Mouse (Mus musculus): Measurements from ENCODE around the gene Gng2. TPM values are rescaled to one million over a fixed set of nuclear protein-coding genes. Genes with fewer than 3 reads are reported as not detected.

Gene Gng2
- total and polyA plus RNA-seq, 3 experiments: 11.7 to 14.9 (median 13.0) TPM

DNA sequence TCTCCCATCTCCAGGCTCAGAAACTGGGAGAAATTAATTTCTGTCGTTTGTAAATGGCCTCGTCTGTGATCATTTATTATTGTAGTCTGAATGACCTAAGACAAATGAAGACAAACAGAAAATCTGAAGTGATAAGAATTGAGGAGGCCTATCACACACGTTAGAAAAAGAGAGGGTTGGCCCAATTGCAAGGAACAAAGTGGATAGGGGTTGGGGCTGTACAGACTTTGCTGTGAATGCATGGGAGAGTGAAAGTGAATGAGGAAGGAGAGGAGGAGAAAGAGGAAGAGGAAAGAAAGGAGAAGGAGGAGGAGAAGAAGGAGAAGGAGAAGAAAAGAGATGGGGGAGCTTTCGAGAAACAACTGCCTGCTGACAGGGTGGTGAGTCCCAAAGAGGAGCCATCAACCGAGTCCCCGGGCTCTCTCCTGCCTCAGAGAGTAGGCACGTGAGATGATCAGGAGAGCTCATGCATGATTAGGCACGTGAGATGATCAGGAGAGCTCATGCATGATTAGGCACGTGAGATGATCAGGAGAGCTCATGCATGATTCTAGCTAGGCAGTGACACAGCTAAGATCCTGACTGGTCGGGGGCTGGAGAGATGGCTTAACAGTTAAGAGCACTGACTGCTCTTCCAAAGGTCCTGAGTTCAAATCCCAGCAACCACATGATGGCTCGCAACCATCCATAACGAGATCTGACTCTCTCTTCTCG lies 5.0 kb downstream of the Gng2 start:
- H3K27ac ChIP-seq: no peak overlapping the region
- TF ChIP-seq POLR2A (IDR thresholded peaks at IDR 0.05; ENCODE audit: insufficient read depth, low read depth, low read length) (no peak), EP300 (IDR thresholded peaks at IDR 0.05; ENCODE audit: insufficient read depth, low read depth, low read length) (no peak), CTCF (IDR thresholded peaks at IDR 0.05) (no peak)
- H3K4me3 ChIP-seq: no peak overlapping the region
- H3K4me1 ChIP-seq (ENCODE audit: control insufficient read depth, insufficient read depth, low read length): peaks cover 4% of the 10 kb centered on the region; the same call in 1 of the 2 replicates
- no peaks in the 10 kb centered on the region for H3K36me3 ChIP-seq (ENCODE audit: control insufficient read depth, insufficient read depth, low read length)
- intact Hi-C loops (cut with DNase I): no loop called here
- DNase-seq: no peak
- H3K79me2 ChIP-seq (replicated peaks; ENCODE audit: control insufficient read depth, insufficient read depth, low read length): no peaks in the 10 kb centered on the region
- no peaks in the 10 kb centered on the region for H3K27me3 ChIP-seq (ENCODE audit: control insufficient read depth, insufficient read depth, low read length)
- 86% methylated on average over 13 of the region's 13 CpGs for WGBS
- H3K9ac ChIP-seq (ENCODE audit: low read depth, low read length): no peak overlapping the region

DNA sequence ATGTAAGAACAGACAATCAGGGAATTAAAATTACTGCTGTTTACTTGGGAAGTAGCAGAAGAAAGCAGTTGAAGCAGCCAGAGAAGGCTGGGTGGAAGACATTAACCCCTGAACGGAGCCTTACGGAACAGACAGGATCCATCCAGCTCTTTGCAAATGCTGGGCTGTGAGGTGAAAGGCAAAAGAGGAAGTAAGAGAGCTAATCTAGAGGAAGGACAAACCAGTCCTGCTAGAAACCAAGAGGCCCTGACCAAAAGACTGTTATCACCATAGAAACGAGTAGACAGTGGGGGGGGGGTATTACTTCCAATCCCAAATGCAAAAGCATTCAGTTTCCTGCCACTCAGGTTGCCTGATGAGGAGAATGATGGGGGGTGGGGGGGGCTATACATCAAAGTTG lies 6.6 kb downstream of the Gng2 start:
- Histone ChIP-seq H3K36me3 (ENCODE audit: control insufficient read depth, insufficient read depth, low read length) (no peaks in the 10 kb centered on the region), H3K9ac (ENCODE audit: low read depth, low read length) (no peak overlapping the region), H3K4me1 (ENCODE audit: control insufficient read depth, insufficient read depth, low read length) (peaks cover 2% of the 10 kb centered on the region), H3K27me3 (ENCODE audit: control insufficient read depth, insufficient read depth, low read length) (no peaks in the 10 kb centered on the region), H3K27ac (no peak overlapping the region), H3K79me2 (replicated peaks; ENCODE audit: control insufficient read depth, insufficient read depth, low read length) (no peaks in the 10 kb centered on the region), H3K4me3 (no peak overlapping the region)
- peak in 1 of 2 experiments; percentile 13 for DNase-seq
- TF ChIP-seq CTCF (IDR thresholded peaks at IDR 0.05): no peak
- no peak for TF ChIP-seq EP300 (IDR thresholded peaks at IDR 0.05; ENCODE audit: insufficient read depth, low read depth, low read length)
- no peak for TF ChIP-seq POLR2A (IDR thresholded peaks at IDR 0.05; ENCODE audit: insufficient read depth, low read depth, low read length)
- 59% methylated on average over 3 of the region's 3 CpGs for WGBS
- intact Hi-C loops (cut with DNase I): no loop called here

DNA sequence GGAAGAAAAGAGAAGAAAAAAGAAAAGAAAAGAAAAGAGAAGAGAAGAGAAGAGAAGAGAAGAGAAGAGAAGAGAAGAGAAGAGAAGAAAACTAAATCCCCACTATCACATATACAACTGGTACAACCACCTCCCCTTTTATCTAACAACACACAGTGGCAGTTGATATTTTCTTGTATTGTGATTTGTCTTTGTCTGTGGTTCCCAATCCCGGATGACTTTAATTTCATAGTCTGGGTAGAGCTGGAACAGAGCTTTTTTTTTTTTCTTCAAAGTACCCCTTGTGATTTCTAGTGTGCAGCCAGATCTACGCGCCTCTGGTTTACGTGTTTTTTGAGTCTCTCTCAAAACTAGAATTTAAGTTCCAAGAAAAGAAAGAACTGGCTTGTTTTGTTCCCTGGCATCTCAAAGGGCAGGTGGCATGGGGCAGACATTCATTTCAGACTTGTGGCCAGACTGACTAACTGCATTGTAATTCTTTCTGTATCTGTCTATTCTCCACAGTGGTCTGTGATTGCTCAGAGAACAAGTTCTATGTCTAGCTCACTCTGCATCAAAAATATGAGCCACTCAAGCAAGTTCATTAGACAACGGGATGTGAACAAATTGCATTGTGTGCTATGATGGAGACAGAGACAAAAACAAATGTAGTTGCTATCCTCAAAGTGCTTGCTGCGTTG lies 7.2 kb downstream of the Gng2 start:
- intact Hi-C loops (cut with DNase I): no loop called here
- Histone ChIP-seq H3K9ac (ENCODE audit: low read depth, low read length) (no peak overlapping the region), H3K27me3 (ENCODE audit: control insufficient read depth, insufficient read depth, low read length) (no peaks in the 10 kb centered on the region), H3K27ac (no peak overlapping the region), H3K4me3 (no peak overlapping the region), H3K4me1 (ENCODE audit: control insufficient read depth, insufficient read depth, low read length) (peaks cover 2% of the 10 kb centered on the region), H3K36me3 (ENCODE audit: control insufficient read depth, insufficient read depth, low read length) (no peaks in the 10 kb centered on the region), H3K79me2 (replicated peaks; ENCODE audit: control insufficient read depth, insufficient read depth, low read length) (no peaks in the 10 kb centered on the region)
- TF ChIP-seq CTCF (IDR thresholded peaks at IDR 0.05) (no peak), POLR2A (IDR thresholded peaks at IDR 0.05; ENCODE audit: insufficient read depth, low read depth, low read length) (no peak), EP300 (IDR thresholded peaks at IDR 0.05; ENCODE audit: insufficient read depth, low read depth, low read length) (no peak)
- DNase-seq: no peak
- 80% methylated on average over 6 of the region's 6 CpGs for WGBS

DNA sequence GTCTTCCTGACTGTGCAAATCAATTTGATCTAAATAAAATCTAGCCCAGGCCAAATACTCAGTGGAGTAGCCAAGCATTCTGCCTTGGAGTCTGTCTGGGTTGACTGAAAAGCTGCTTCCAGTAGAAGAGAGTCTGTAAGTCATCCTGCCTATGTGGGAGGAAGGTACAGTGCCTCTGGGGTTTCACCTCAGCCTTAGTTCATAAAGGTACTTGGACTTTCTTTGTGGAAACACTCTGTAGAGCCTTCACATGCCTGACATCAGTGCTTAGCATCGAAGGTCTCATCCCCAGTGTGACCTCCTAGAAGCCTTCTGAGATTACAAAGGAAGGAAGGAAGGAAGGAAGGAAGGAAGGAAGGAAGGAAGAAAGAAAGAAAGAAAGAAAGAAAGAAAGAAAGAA lies 7.9 kb downstream of the Gng2 start:
- no peak overlapping the region for H3K27ac ChIP-seq
- no peak overlapping the region for H3K4me3 ChIP-seq
- H3K4me1 ChIP-seq (ENCODE audit: control insufficient read depth, insufficient read depth, low read length): peaks cover 2% of the 10 kb centered on the region
- H3K79me2 ChIP-seq (replicated peaks; ENCODE audit: control insufficient read depth, insufficient read depth, low read length): no peaks in the 10 kb centered on the region
- H3K27me3 ChIP-seq (ENCODE audit: control insufficient read depth, insufficient read depth, low read length): no peaks in the 10 kb centered on the region
- no peak overlapping the region for H3K9ac ChIP-seq (ENCODE audit: low read depth, low read length)
- H3K36me3 ChIP-seq (ENCODE audit: control insufficient read depth, insufficient read depth, low read length): no peaks in the 10 kb centered on the region
- 67% methylated on average over 1 of the region's 1 CpGs for WGBS
- intact Hi-C loops (cut with DNase I): no loop called here
- no peak for DNase-seq
- TF ChIP-seq POLR2A (IDR thresholded peaks at IDR 0.05; ENCODE audit: insufficient read depth, low read depth, low read length) (no peak), CTCF (IDR thresholded peaks at IDR 0.05) (no peak), EP300 (IDR thresholded peaks at IDR 0.05; ENCODE audit: insufficient read depth, low read depth, low read length) (no peak)

DNA sequence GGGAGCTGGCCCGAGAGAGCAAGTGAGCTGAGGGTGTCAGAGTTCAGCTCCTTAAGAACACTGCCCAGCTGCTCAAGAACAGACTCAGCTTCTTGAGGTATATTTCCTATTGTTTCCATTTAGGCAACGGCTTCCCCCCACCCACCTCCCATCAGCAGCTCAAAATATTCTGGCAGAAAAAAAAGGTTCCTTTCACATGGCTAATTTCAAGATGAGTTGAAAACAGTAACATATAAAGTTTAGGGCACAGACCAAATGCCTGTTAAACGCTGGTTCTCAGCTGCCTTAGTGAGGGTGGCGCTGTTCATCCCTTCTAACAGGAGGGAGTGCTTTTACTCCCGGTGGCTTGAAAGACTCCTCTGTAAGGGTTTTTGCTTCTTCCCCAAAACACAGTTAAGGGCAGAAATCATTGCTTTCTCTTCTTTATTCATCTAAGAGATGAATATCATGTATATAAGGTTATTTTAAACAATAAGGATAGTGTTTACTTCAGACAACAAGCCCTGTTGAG lies 8.4 kb downstream of the Gng2 start:
- H3K9ac ChIP-seq (ENCODE audit: low read depth, low read length): no peak overlapping the region
- no peak overlapping the region for H3K4me3 ChIP-seq
- H3K79me2 ChIP-seq (replicated peaks; ENCODE audit: control insufficient read depth, insufficient read depth, low read length): no peaks in the 10 kb centered on the region
- H3K27me3 ChIP-seq (ENCODE audit: control insufficient read depth, insufficient read depth, low read length): no peaks in the 10 kb centered on the region
- no peak for DNase-seq
- no peak overlapping the region for H3K27ac ChIP-seq
- intact Hi-C loops (cut with DNase I): no loop called here
- H3K36me3 ChIP-seq (ENCODE audit: control insufficient read depth, insufficient read depth, low read length): no peaks in the 10 kb centered on the region
- TF ChIP-seq POLR2A (IDR thresholded peaks at IDR 0.05; ENCODE audit: insufficient read depth, low read depth, low read length) (no peak), CTCF (IDR thresholded peaks at IDR 0.05) (no peak), EP300 (IDR thresholded peaks at IDR 0.05; ENCODE audit: insufficient read depth, low read depth, low read length) (no peak)
- 66% methylated on average over 5 of the region's 5 CpGs for WGBS
- no peaks in the 10 kb centered on the region; the same call in 1 of the 2 replicates for H3K4me1 ChIP-seq (ENCODE audit: control insufficient read depth, insufficient read depth, low read length)
